Mouse (Mus musculus) ovary, postnatal 14 days (tissue): ENCODE measurements around the gene Gp1bb.

Source experiments
- DNase-seq: peaks from one replicate; pipeline ENCODE4 v3.0.0; 2022; ENCODE audit warnings: low spot score

Gp1bb gene

GRCm38 (mm10) chr16:18601447-18601846 is 20.8 kb downstream of the Gp1bb start:
- DNase-seq = no peak

DNA sequence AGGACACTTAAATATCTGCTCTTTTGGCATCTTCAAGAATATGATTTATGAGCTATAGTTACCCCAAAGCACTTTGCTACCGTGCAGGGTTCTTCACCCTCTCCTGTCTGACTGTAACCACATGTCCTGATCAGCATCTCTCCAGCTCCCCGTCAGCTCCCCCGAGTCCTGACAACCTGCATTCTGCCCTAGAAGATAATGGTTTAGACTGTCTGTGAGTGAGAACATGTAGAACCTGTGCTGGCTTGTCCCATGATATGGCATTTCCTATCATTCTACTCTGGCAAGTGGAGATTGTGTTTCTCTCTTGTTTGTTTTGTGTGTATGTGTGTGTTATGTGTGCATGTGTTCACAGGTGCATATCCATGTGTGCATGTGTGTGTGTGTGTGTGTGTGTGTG is 24.2 kb downstream of the Gp1bb start:
- no peak for DNase-seq

DNA sequence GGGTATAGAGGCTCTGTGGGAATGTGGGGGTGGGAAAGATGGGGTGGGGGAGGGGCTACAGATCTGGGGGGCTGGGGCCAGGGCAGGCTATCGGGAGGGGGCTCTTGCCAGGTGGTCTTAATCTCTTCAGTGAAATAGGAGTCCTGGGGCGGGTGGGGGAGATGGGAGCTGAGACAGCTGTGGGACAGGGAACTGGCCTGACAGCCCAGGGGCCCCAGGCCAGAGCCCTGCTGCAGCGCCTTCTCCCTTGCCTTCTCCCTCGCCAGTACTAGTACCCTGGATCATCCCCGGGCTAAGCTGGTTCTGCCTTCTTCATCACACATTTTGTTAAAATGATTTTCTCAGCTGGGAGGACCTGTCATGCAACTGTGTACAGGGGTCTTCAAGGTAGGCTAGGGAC is 25.9 kb downstream of the Gp1bb start:
- DNase-seq = no peak

DNA sequence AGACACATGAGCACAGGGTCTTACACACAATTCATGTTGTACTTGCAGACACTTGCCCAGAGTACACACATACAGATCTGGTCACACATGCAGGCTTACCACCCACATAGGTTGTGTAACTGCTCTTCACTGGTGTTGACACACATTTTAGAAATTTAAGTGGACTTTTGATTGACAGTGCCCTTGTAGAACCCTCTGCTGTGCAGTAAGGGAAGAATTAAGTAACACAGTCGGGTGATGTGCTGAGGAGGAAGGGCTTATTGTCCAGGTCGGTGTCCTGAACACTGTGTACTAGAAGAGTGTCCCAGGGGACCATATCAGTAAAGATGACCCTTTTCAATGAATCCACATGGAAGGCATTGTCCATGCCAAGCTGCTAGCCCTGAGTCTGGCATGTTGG is 28.3 kb downstream of the Gp1bb start:
- DNase-seq = no peak

DNA sequence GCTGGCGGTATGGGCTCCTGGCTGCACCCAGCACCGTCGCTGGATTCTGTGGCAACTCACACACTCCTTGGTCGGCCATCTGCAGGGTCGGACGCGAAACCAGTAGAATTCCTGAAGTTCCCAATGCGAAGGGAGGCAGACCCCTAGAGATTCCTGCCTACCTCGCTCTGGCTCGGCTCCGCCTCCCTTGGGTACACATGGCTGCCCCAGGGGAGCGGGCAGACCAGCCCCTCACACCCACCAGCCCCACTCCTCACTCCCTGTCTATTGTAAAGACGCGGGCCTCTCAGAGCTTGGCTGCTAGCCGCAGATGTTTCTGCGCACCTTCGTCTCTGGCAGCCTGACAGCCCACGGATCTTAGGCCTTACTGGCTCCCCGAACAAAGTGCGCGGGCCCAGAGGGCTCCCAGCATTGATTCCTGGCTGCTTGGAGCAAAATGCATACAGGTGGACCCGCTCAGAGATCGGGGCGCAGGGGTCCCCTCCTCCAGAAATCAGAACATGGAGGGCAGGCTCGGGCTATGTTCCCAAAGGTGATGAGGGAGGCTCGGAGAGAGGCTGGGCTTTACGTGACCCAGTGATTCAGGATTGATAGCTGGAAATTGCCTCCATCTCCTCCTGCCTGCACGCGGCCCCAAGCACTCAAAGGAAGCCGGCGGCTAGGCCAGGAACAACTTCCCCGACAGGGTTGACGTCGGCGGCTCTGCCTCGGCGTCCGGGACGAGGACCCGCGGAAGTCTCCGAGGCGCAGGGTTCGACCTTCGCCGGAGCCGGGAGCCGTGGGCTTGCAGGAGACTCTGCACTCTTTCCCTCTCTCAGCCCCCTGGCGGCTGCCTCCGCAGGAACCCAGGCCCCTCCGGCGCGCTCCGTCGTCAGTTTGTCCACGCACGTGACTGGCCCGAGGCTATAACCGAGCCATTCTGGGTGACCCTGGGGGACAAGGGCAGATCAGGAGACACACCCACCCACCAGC is 30.9 kb downstream of the Gp1bb start:
- DNase-seq = no peak

DNA sequence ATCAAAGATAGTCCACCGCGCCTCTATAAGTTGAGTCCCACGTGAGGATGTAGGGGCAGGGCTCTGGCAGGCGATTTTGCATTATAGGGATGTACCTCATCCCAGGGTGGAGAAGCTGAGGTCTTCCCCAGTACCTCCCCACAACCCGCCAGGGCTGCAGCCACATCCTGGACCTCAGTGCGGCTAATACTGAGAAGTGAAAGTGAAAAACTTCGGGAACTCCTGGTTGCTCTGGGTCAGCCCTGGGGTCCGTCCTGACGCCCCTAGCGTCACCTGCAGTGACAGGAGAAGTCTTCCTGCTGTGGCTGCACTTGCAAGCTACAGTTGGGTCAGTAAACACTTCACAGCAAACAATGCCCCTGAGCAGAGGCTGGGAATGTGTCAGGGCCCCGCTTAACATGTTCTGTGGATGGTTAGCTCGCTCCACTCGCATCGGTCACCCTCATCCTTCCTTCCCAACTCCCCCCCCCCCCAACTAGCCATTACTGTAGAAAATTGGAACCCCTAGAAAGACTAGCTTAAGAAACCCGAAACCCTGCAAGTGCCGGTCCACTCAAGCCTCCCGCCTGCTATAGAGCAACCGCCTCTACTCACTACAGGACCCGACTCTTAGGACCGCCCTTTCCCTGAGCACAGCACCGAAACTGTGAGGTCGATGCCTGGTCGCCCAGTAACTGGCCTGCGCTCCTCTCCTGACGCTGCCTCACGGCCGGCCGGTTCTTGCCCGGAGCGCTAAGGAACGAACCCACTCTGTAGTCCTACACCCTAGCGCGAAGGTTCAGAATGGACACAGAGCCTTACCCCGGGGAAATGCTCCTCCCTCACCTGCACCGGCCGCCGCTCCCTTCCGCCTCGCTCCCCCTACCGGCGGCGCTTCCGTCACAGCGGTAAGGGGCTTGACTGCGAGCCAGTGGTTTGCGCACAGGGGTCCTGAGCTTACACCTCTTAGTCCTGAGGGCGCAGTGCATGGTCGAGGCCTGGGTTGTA is 32.1 kb downstream of the Gp1bb start, which contains the start of gene Tbx1:
Gene Tbx1, minus strand, starts transcription at position 868 of the 987 bp plus-strand sequence.
- DNase-seq = no peak

- DNase-seq = no peak
Measured at GRCm38 (mm10) chr16:18589080-18589621, 33.1 kb downstream of the Gp1bb start.

GRCm38 (mm10) chr16:18588738-18589055 is 33.5 kb downstream of the Gp1bb start:
- DNase-seq = no peak

DNA sequence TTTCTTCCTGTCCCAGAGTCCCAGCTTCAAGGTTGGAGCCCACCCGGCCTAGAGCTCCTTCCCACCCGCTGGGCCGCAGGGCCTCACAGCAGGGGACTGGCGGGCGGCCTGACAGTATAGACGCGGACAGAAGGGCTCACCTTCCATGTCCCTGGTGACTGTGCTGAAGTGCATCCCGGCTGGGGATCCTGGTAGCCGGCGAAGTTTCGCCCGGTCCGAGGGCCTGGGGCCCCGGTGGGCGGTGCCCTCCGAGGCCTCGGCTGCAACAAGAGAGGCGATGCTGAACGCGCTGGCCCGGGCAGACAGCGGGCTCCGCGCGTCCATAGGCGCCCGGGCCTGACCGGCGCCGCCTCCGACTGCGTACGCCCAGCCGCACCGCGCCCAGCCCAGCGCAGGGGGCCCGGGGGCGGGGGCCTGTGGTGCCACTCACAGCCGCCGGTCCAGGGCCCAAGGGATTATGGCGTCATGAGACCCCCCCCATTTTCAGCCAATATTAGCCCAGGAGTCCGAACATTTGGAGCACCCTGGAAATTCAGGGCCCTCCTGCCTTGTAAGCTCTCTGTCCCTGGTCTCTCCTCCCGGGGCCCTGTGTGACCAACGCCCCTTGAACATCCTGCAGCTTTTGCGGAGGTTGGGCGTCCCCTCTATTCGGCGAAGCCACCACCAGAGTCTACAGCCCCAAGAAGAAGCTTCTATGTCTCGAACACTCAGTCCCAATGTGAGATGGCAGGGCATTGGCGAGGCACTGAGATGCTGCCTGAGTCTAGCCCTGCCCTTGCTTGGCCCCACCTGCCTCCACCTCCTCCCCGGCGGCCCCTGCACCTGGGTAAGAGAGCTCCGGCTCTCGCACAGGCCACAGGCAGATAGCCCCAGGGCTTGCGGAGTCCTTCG is 34.1 kb downstream of the Gp1bb start:
- no peak for DNase-seq

DNA sequence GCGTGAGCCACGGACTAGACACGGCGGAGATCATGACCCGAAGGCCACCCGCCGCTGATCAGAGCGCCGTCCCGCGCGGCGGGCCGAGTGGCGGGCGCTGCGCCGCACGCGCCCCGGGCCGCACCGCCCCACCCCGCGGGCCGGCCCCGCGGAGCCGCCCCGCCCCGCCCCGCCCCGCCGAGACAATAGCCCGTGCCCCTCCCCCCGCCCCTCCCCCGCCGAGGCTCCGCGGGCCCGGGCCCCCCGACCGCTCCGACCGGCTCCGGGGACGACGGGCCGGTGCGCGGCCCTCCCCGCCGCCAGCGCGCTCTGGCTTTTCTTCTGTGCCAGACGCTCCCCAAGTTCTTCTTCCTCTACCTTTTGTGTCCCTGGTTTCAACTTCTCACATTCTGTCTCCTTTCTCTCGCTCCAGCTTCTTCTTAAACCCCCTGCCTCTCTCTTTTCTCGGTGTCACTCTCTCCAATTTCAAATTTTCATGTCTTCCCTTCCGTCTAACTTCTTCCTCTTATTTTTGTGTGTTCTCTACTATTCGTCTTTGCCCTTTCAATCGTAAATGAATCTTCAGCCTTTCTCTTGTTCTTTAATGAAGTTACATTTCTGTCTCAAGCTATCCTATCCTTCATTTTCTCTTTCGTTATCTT is 35.2 kb downstream of the Gp1bb start:
- no peak for DNase-seq

DNA sequence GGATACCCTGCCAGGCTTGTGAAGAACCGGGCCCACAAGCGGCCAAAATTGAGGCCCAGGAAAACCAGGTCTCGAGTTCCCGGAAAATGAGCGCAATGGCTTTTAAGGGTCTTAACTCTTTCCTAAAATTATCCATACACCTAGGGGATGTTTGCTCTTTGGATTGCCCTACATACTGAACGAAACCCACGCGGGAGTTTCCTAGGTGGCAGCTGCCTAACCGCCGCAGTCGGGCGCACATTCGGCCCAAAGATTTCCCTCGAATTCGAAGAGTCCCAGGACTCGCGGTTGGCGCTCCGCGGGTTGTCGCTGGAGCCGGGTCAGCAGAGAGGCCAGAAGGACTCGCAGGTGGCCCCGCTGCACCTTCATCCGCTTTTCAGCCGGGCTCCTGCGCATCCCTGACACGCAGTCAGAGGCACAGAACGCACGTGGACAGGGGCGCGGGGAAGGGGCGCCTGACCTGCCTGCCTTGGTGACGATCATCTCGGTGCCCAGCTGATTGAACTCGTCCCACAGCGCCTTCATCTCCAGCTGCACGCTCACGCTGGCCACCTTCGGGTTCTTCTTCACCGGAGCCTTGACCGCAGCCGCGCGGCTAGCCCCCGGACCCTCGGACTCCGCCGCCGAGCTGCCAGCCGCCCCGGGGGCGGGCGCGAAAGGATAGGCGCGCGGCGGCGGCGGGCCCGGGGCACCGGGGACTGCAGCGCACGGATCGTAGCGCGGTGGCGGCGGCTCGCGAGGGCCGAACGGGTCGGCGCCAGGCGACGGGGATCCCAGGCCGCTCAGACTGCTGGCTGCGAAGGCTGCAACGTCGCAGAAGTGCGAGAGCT is 35.9 kb downstream of the Gp1bb start:
- no peak for DNase-seq

DNA sequence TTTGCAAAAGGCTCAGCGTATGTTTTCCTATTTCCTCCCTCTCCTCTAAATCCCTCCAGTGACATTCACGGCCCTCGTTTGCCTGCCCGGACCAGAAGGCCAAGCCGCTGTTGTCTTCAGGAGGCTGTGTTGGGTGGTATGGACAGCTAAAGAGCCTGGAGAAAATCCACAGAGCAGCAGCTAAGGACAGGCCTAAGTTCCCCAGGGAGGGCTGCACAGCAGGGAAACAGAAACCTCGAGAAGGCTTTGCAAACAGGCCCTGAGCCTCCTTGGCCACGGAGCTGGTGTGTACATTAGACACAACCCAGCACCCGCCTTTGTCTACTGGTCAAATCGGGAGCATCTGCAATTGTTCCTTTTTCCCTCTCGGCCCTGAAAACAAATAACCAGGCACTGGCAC is 36.5 kb downstream of the Gp1bb start:
- no peak for DNase-seq

- DNase-seq = no peak
Measured at GRCm38 (mm10) chr16:18584901-18585510, 37.2 kb downstream of the Gp1bb start.

GRCm38 (mm10) chr16:18583673-18584357 is 38.4 kb downstream of the Gp1bb start:
- DNase-seq = no peak

DNA sequence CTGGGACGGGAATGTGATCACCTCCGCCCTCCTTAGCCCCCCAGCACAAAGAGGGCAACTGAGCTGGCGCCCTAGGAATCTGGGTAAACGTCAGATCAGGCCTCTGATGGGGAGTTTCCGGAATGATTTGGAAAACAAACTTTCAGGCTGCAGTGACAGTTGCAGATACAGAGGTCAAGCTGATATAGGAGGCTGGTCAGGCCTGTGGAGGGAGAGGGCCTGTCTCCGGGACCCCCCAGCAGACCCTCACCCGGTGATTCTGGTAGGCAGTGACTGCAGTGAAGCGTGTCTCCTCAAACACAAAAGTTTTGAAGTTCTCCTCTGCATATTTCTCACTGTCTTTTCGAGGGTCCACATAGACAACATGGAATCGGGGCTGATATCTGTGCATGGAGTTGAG is 39.0 kb downstream of the Gp1bb start:
- DNase-seq = no peak

DNA sequence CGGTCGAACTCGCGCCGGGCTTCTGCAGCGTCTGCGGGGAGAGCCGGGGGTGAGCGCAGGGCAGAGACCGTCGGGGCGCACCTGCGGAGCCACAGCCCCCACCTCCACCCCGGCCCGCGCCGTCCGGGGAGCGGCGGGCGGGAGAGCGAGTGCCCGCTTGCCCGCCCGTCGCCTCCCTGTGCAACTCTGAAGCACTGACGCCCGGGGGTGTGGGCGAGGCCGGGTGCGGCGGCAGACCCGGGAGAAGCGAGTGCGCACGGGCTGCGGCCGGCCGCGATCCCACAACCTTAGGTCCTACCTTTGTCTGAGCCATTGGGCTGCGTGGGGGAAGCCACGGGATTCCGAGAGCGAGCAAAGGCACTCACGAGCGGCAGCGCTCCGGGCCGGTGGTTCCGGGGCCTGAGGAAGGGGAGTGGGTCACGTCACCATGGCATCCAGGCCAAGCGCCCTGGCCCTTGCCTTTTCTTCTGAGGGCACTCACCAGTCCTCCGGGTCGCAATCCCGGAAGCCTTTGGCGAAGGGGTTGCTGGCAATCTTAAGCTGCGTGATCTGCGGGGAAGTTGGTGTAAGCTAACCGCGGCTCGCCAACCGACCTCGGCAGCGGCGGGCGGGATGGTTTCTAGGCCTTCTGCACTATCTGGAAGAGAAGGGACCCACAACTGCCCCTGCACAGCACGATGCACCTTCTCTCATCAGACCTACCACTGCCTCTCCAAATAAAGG is 39.6 kb downstream of the Gp1bb start:
- DNase-seq = no peak

DNA sequence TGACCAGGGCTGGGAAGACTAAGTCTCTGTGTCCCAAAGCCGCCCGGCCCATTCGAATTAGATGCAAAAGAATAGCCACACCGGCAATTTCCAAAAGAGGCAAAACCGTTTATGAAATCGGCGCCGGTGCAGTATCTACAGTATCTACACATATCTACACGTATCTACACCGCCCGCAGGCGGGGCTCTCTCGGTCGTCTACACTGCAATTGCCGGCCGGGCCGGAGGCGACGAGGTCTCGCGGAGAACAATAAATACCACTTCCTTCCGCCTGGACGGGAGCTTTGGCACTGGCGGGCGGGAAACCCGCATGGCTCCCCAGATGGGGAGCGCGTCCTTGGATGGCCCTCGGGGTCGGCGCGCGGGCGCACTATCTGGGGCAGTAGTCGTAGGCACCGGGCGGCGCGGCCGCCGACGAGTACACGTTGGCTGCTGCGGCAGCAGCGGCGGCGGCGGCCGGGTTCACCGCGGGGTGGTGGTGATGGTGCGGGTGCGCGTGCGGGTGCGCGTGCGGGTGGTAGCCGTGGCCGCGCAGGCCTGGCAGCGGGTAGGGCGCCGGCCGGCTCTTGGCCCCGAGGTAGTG is 40.5 kb downstream of the Gp1bb start:
- DNase-seq = no peak

GRCm38 (mm10) chr16:18581050-18581622 is 41.1 kb downstream of the Gp1bb start:
- DNase-seq = no peak
